Mouse (Mus musculus): ENCODE results near the gene Ints6l.

DNA sequence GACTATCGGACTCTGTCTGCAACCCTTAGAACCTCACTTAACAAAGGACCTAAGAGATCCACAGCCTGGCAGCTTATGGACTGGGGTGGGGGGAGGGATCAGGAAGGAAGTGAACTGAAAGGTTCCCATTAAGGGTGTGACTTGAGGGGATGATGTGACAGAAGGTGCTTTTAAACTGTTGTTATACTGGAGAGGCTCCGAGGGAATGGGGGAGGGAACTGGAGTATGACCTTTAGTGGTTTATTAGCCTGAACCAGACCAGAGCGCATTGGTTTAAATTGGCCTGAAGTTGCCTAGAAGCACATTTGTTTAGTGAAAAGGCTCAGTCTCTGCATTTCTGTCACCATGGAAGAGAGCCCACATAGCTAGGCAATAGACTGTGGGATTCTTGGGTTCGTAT, 13.0 kb downstream of the Ints6l start:
- no peak for TF ChIP-seq POLR2A (IDR thresholded peaks at IDR 0.05; ENCODE audit: borderline replicate concordance, control insufficient read depth, low read depth, low read length)
- no peak for TF ChIP-seq CTCF (IDR thresholded peaks at IDR 0.05; ENCODE audit: control insufficient read depth, insufficient read depth, low read length)
